Mouse (Mus musculus): ENCODE data around the gene Platr25. TPM values are rescaled to one million over a fixed set of nuclear protein-coding genes. Genes with fewer than 3 reads are reported as not detected.
"Not testable (repeated sequence)": the region's sequence is repeated elsewhere in the genome, so short reads cannot be mapped to it uniquely, and the experiment has no call there.

Gene Platr25
- total RNA-seq (2017) = 44.7 and 62.6 TPM in 2 replicates

DNA sequence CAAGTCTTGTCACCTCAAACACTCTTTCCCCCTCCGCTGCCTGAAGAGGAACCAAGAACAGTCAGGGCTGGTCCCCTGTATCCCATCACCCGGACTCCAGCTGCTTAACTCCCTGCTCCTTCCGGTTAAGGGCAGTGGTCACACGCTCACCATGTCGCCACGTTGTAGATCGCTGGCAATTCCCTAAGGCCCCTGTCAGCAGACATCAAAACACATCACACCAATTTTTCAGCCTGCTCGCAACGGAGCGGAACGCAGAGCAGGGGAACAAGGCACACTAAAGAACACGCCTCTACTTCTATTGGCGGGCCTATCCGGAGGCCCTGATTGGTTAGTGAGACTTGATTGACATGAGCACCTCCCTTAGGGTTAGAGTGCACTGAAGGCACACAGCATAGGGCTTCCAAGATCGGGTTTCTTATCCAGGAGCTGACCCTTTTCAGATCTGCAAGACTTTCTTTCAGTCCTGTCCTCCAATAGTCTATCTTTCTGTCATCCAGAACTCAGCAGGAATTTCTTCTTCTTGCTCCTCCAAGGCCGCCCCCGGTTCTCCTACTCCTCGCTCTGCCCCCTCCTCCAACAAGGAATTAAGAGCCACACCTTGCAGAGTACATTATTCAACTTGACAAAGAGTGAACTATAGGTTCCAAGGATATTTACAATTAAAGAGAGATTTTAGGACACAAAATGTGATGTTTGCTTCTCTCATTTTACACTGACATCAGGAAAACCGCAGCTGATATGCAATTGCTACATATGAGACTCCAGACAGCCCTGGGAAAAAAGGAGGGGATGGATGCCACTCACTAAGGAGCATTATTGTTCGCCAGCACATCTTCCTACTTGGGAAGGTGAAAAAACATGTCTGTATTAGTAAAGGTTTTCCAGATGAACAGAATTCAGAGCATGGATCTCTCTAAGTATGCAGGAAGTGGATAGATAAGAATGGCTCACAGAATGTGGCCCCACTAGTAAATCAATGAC, at the start of gene Platr25:
Gene Platr25 (minus strand): TSS at position 278 of the 984 bp plus-strand sequence.
- ATAC-seq (replicated peaks; ENCODE audit: low read depth, poor library complexity, severe bottlenecking) = peak; percentile 98

DNA sequence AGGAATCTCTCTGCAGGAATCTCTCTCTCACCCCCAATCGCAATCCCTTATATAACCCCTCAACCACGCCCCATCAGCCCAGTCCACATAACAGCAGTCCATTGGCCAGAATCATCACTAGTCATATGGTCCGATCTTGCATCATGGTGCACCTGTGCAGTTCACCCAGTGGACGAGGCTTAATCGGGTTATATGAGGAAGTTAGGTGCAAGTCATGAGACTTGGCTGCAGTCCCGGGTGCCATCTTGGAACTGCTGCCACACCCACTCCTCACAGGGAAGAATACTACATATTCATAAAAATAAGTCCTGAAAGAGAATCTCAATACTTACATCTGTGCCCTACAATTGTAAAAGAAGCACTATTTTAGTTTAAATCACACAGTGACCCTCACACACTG, 47.5 kb upstream of the Platr25 start:
- not testable (repeated sequence) for ATAC-seq (replicated peaks; ENCODE audit: low read depth, poor library complexity, severe bottlenecking)

DNA sequence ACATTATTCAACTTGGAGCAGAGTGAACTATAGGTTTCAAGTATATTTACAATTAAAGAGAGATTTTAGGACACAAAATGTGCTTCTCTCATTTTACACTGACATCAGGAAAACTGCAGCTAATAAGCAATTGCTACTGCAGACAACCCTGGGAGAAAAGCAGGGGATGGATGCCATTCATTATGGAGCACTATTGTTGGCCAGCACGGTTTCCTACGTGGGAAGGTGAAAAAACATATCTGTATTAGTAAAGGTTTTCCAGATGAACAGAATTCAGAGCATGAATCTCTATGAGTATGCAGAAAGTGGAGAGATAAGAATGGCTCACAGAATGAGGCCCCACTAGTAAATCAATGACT, 25.6 kb upstream of the Platr25 start:
- not testable (repeated sequence) for ATAC-seq (replicated peaks; ENCODE audit: low read depth, poor library complexity, severe bottlenecking)

DNA sequence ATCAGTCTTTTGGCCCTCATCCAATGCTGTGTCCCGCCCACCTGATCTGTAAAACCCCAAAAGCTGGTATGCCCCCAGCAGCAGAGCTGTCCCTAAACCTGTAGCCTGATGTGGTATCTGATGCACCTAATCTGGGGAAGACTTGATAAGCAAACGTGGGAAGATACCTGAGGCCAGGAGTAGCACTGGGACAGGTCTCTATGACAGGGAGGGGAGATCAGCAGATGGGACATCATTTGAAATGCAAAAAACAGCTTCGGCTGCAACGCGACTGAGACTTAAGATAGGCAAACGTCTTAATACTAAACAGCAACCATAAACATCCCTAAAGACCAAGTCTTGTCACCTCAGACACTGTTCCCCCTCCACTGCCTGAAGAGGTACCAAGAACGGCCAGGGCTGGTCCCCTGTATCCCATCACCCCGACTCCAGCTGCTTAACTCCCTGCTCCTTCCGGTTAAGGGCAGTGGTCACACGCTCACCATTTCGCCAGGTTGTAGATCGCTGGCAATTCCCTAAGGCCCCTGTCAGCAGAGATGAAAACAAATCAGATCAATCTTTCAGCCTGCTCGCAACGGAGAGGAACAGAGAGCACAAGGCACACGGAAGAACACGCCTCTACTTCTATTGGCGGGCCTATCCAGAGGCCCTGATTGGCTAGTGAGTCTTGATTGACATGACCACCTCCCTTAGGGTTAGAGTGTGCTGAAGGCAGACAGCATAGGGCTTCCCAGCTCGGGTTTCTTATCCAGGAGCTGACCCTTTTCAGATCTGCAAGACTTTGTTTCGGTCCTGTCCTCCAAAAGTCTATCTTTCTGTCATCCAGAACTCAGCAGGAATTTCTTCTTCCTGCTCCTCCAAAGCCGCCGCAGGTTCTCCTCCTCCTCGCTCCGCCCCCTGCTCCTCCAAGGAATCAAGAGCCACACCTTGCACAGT, 25.0 kb upstream of the Platr25 start, which contains the start of gene Gm5141:
Gene Gm5141 (minus strand): TSS at position 610 of the 936 bp plus-strand sequence.
- ATAC-seq (replicated peaks; ENCODE audit: low read depth, poor library complexity, severe bottlenecking) = peak; percentile 100

DNA sequence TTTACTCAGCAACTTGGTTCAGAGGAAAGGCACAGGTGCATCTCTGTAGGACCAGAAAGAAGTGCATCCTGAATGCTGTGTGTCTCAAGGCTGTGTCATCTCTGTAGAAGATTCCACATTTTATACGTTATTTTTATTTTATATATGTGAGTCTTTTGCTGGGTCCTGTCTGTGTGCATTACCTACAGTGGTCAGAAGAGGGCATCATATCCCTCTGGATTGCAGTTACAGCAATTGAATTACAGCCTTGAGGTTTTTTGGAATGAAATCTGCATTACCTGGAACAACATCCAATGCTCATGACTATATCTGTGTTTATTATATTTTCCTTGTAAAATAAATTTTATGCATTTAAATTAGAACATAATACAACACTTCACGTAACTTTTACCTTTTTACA, 3.3 kb upstream of the Platr25 start:
- peak; percentile 72 for ATAC-seq (replicated peaks; ENCODE audit: low read depth, poor library complexity, severe bottlenecking)

DNA sequence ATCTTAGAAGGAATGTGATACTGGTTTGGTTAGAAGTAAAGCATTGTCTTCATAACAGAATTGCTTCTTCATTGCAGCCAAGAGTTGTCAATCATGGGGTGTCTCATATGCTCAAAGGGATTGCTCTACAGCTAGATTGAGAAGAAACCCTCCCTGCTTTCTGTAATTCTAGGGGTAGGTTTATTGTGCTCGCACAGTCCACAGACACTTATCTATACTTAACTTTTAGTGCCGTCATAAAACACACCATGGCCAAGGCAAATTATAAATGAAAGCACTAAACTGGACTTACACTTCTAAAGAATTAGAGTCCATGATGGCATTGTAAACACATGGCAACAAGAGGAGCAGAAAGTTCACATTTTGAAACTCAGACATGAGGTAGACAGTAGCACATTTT, 27.2 kb downstream of the Platr25 start:
- no peak for ATAC-seq (replicated peaks; ENCODE audit: low read depth, poor library complexity, severe bottlenecking)

DNA sequence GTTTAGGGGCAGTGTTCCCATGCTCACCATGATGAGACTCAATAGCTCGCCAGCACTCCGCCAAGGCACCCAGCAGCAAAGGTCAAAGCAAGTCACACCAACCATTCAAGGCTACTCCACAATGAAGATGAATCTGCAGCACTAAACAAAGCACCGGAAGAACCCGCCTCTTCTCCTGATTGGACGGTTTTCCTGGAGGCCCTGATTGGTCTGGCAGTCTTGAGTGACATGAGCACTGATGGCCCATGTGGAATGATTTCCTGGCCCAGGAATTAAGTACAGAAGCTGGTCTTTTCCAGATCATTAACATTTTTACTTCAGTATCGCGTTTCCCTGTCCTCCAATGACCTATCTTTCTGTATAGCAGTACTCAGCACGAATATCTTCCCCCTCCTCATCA, 47.9 kb downstream of the Platr25 start:
- ATAC-seq (replicated peaks; ENCODE audit: low read depth, poor library complexity, severe bottlenecking) = not testable (repeated sequence)

DNA sequence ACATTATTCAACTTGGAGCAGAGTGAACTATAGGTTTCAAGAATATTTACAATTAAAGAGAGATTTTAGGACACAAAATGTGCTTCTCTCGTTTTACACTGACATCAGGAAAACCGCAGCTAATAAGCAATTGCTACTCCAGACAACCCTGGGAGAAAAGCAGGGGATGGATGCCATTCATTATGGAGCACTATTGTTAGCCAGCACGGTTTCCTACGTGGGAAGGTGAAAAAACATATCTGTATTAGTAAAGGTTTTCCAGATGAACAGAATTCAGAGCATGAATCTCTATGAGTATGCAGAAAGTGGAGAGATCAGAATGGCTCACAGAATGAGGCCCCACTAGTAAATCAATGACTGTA, 75.2 kb downstream of the Platr25 start:
- ATAC-seq (replicated peaks; ENCODE audit: low read depth, poor library complexity, severe bottlenecking) = not testable (repeated sequence)

DNA sequence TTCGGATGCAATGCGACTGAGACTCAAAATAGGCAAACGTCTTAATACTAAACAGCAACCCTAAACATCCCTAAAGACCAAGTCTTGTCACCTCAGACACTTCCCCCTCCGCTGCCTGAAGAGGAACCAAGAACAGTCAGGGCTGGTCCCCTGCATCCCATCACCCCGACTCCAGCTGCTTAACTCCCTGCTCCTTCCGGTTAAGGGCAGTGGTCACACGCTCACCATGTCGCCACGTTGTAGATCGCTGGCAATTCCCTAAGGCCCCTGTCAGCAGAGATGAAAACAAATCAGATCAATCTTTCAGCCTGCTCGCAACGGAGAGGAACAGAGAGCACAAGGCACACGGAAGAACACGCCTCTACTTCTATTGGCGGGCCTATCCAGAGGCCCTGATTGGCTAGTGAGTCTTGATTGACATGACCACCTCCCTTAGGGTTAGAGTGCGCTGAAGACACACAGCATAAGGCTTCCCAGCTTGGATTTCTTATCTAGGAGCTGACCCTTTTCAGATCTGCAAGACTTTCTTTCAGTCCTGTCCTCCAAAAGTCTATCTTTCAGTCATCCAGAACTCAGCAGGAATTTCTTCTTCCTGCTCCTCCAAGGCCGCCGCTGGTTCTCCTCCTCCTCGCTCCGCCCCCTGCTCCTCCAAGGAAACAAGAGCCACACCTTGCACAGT, 75.8 kb downstream of the Platr25 start:
- ATAC-seq (replicated peaks; ENCODE audit: low read depth, poor library complexity, severe bottlenecking) = peak; percentile 100

DNA sequence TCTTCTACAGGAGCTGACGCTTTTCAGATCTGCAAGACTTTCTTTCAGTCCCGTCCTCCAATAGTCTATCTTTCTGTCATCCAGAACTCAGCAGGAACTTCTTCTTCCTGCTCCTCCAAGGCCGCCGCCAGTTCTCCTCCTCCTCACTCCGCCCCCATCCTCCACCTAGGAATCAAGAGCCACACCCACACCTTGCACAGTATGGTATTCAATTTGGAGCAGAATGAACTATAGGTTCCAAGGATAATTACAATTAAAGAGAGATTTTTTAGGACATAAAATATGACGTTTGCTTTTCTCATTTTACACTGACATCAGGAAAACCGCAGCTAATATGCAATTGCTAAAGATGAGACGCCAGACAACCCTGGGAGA, 107.2 kb downstream of the Platr25 start:
- peak; percentile 90 for ATAC-seq (replicated peaks; ENCODE audit: low read depth, poor library complexity, severe bottlenecking)

DNA sequence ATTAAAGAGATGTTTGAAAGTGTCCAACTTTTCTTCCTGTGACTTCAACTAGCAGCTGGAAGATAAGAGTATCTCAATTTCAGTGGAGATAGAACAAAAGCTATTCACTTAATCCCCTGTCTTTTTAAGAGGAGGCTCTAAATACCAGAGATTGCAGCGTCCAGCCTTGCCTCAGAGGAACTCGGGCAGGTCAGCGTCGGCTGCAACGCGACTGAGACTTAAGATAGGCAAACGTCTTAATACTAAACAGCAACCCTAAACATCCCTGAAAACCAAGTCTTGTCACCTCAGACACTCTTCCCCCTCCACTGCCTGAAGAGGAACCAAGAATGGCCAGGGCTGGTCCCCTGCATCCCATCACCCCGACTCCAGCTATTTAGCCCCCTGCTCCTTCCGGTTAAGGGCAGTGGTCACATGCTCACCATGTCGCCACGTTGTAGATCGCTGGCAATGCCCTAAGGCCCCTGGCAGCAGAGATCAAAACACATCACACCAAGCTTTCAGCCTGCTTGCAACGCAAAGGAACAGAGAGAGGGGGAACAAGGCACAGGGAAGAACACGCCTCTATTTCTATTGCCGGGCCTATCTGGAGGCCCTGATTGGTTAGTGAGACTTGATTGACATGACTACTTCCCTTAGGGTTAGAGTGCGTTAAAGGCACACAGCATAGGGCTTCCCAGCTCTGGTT, 107.7 kb downstream of the Platr25 start:
- peak; percentile 100 for ATAC-seq (replicated peaks; ENCODE audit: low read depth, poor library complexity, severe bottlenecking)

DNA sequence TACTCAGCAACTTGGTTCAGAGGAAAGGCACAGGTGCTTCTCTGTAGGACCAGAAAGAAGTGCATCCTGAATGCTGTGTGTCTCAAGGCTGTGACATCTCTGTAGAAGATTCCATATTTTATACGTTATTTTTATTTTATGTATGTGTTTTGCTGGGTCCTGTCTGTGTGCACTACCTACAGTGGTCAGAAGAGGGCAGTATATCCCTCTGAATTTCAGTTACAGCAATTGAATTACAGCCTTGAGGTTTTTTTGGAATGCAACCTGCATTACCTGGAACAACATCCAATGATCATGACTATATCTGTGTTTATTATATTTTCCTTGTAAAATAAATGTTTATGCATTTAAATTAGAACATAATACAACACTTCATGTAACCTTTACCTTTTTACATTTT, 133.4 kb downstream of the Platr25 start:
- ATAC-seq (replicated peaks; ENCODE audit: low read depth, poor library complexity, severe bottlenecking) = peak; percentile 72

DNA sequence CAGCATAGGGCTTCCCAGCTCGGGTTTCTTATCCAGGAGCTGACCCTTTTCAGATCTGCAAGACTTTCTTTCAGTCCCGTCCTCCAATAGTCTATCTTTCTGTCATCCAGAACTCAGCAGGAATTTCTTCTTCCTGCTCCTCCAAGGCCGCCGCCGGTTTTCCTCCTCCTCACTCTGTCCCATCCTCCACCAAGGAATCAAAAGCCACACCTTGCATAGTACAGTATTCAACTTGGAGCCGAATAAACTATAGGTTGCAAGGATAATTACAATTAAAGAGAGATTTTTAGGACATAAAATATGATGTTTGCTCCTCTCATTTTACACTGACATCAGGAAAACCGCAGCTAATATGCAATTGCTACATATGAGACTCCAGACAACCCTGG, 136.2 kb downstream of the Platr25 start:
- ATAC-seq (replicated peaks; ENCODE audit: low read depth, poor library complexity, severe bottlenecking) = 0 out of 2 replicates have a peak, but pooled peaks have one; percentile 33

DNA sequence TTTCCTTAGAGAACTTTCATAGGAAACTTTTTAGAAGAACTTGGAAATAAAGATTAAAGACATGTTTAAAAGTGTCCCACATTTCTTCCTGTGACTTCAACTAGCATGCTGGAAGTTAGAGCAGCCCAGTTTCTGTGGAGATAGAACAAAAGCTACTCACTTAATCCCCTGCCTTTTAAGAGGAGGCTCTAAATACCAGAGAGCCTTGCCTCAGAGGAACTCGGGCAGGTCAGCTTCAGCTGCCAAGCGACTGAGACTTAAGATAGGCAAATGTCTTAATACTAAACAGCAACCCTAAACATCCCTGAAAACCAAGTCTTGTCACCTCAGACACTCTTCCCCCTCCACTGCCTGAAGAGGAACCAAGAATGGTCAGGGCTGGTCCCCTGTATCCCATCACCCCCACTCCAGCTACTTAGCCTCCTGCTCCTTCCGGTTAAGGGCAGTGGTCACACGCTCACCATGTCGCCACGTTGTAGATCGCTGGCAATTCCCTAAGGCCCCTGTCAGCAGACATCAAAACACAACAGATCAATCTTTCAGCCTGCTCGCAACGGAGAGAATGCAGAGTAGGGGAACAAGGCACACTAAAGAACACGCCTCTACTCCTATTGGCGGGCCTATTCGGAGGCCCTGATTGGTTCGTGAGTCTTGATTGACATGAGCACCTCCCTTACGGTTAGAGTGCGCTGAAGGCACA, 136.8 kb downstream of the Platr25 start, which contains the start of gene 6720489N17Rik:
Gene 6720489N17Rik (minus strand): TSS at position 606 of the 700 bp plus-strand sequence.
- ATAC-seq (replicated peaks; ENCODE audit: low read depth, poor library complexity, severe bottlenecking) = peak; percentile 100

Other genes starting within 250 kb of the Platr25 start
- not detected in 2 replicates for gene Zfp935, start 202.2 kb downstream of the Platr25 start, total RNA-seq (2017)
- gene Zfp934, start 189.5 kb downstream of the Platr25 start, total RNA-seq (2017) = 7.4 and 17.7 TPM in 2 replicates
- gene 6720489N17Rik, start 136.5 kb downstream of the Platr25 start, total RNA-seq (2017) = 8.9 and 18.6 TPM in 2 replicates
- 5.9 and 8.5 TPM in 2 replicates for gene Gm5141, start 25.1 kb upstream of the Platr25 start, total RNA-seq (2017)
- gene Fbp2, start 97.7 kb upstream of the Platr25 start, total RNA-seq (2017) = not detected in 2 replicates
- 5.6 and 6.7 TPM in 2 replicates for gene Fbp1, start 127.6 kb upstream of the Platr25 start, total RNA-seq (2017)
- gene 2010111I01Rik, start 204.2 kb upstream of the Platr25 start, total RNA-seq (2017) = 66.2 and 88.1 TPM in 2 replicates

Measured in common myeloid progenitor, adult 5-6 weeks (primary cell).